Mouse (Mus musculus): ENCODE measurements around the gene Hnrnpul1. TPM values are rescaled to one million over a fixed set of nuclear protein-coding genes. Genes with fewer than 3 reads are reported as not detected.

Gene Hnrnpul1
- polyA plus RNA-seq, 1 experiment from 2014 or later = 55.2 TPM

DNA sequence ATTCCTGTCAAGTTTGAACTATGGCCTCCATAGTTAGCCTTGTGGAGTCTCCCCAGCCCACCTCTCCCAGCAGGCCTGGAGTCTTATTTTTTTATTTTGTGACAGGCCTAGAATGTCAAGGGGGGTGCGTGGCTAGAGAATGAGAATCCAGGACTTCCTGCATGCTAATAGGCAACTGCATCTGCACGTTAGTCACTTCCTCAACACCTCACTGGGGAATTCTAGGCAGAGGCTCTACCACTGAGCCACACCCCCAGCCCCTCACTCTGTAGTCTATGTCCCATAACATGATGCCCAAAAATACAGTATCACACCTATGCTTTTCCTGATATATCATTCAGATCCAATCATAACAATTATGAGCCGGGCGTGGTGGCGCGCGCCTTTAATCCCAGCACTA, 77.5 kb downstream of the Hnrnpul1 start:
- Histone ChIP-seq H3K36me3 (no peaks in the 10 kb centered on the region), H3K9me3 (replicated peaks) (no peaks in the 10 kb centered on the region), H3K4me3 (no peak overlapping the region), H3K27ac (replicated peaks) (no peak overlapping the region), H3K27me3 (ENCODE audit: low read depth, poor library complexity, severe bottlenecking) (peaks cover 60% of the 10 kb centered on the region), H3K4me1 (peaks cover 25% of the 10 kb centered on the region)
- DNase-seq (ENCODE audit: low spot score) = no peak
- WGBS = 89% methylated on average over 7 of the region's 7 CpGs

DNA sequence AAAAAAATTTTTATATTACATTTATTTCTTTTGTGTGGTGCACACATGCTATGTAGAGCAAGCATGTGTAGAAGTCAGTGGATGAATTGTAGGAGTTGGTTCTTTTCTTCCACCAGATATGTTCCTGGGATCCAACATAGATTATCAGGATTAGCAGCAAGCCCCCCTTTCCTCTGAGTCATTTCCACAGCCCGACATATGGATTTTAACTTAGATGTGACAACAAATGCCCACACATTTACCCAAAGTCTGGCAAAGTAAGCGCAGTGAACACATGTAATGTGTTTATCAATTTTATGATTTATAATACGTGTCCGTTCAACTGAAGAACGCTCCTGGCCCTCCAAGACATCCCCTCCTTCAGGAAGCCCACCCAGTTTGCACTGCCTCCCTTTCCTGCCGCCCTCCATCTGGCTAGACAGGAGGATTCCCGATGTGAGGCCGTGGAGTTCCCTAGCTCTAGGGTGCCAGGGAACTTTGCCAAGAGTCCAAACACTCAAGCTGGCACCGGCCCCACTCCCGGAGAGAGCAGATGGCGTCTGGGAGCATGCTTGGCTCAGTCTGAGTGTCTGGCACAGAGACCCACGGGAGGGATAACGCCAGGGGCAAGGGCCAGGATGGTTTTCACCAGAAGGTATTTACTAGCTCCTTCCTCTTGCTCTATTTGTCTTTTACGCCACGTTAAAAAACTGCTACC, 78.3 kb downstream of the Hnrnpul1 start:
- 84% methylated on average over 15 of the region's 15 CpGs for WGBS
- Histone ChIP-seq H3K27ac (replicated peaks) (no peak overlapping the region), H3K4me1 (peaks cover 19% of the 10 kb centered on the region), H3K4me3 (no peak overlapping the region), H3K9me3 (replicated peaks) (no peaks in the 10 kb centered on the region), H3K27me3 (ENCODE audit: low read depth, poor library complexity, severe bottlenecking) (peaks cover 60% of the 10 kb centered on the region), H3K36me3 (no peaks in the 10 kb centered on the region)
- no peak for DNase-seq (ENCODE audit: low spot score)

DNA sequence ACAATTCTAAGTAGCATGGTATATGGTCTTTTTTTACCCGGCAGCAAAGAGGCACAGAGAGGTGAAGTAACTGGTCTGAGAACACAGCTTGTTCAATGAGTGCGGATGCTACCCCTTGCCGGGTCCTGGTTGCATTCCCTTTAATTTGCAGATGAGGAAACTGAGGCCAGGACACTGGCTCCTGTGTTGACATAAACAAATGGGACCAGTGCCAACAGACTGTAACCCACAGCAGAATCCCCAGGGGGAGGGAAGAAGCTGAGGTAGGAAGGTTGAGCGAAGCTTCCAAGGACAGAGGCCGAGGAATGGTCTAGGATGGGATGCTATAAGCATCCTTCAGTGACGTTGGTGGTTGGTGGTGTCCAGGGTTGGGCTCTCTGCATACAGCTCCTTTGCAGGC, 79.2 kb downstream of the Hnrnpul1 start:
- peaks cover 15% of the 10 kb centered on the region for H3K4me1 ChIP-seq
- H3K36me3 ChIP-seq = no peaks in the 10 kb centered on the region
- H3K27me3 ChIP-seq (ENCODE audit: low read depth, poor library complexity, severe bottlenecking) = peaks cover 60% of the 10 kb centered on the region
- no peaks in the 10 kb centered on the region for H3K9me3 ChIP-seq (replicated peaks)
- 44% methylated on average over 6 of the region's 6 CpGs for WGBS
- DNase-seq (ENCODE audit: low spot score) = no peak
- no peak overlapping the region for H3K27ac ChIP-seq (replicated peaks)
- H3K4me3 ChIP-seq = peak overlapping the region; percentile 46

DNA sequence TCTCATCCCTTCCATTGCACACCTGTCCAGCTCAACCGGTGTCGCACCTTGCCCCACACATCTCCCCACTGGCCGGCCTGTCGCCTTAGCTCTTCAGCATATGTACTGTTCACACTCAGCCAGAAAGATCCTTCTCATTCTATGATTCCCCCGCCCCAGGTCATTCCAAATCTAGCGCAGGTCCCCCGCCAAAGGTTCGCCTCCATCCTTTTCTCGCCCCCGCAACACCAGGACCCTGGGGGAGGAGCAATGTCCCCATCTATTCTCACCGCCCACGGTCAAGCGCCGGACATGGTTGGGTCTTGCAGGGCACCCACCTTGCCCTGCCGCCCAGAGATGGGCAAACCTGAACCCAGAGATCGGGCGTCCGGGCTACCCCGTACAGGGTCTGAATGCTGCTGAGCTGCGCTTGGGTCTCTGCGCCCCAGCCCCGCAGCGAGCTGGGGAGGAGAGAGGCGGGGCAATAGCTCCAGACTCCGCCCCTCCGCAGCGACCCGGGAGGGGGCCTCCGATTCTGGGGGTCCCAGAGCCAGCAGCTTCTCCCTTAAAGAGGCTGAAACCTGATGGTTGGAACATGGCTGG, 79.7 kb downstream of the Hnrnpul1 start, which contains the start of gene Tmem91:
TSS of gene Tmem91 (minus strand) at position 448 of the 582 bp plus-strand sequence.
- Histone ChIP-seq H3K36me3 (no peaks in the 10 kb centered on the region), H3K27ac (replicated peaks) (no peak within 1 kb of the TSS), H3K4me1 (peaks cover 10% of the 10 kb centered on the region), H3K9me3 (replicated peaks) (no peaks in the 10 kb centered on the region), H3K27me3 (ENCODE audit: low read depth, poor library complexity, severe bottlenecking) (peaks cover 60% of the 10 kb centered on the region), H3K4me3 (peak within 1 kb of the TSS; percentile 46)
- 4% methylated on average over 26 of the region's 29 CpGs for WGBS
- DNase-seq (ENCODE audit: low spot score) = no peak

DNA sequence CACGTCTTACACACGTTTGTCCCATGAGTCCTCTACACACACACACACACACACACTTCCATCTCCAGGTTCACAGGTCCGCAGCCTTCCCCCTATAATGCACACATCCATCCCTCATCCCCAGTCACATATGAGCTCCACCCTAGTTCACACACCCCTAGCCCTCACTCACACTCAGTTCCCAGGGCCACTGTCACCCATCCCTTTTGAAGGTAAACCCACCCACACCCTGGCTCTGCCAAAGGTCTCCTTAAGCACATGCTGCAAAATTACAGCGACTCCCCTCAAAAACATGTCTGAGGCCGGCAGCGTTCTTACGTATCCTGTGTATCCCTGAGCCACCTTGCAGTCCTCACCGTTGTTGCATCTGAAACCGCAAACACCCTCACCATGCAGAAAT, 80.3 kb downstream of the Hnrnpul1 start:
- 28% methylated on average over 9 of the region's 9 CpGs for WGBS
- H3K4me3 ChIP-seq = peak overlapping the region; percentile 46
- H3K4me1 ChIP-seq = peaks cover 10% of the 10 kb centered on the region
- no peak for DNase-seq (ENCODE audit: low spot score)
- peaks cover 55% of the 10 kb centered on the region for H3K27me3 ChIP-seq (ENCODE audit: low read depth, poor library complexity, severe bottlenecking)
- H3K27ac ChIP-seq (replicated peaks) = no peak overlapping the region
- peaks cover under 1% of the 10 kb centered on the region for H3K36me3 ChIP-seq
- no peaks in the 10 kb centered on the region for H3K9me3 ChIP-seq (replicated peaks)

DNA sequence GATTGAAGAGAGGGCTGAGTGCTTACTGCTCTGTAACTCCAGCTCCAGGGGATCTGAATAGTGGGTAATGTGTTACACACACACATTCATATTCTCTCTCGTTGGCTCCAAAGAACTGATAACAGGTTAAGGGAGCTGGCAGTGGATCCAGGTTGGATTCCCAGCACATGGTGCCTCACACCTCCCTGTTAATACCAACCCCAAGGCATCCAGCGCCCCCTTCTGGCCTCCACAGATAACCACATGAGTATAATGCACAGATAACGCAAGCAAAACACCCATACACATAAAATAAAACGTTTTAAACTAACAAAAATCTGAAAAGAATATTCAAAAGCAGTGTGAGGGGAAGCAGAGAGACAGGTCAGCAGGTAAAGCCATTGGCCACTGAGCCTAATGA, 82.1 kb downstream of the Hnrnpul1 start:
- no peaks in the 10 kb centered on the region for H3K9me3 ChIP-seq (replicated peaks)
- peaks cover 19% of the 10 kb centered on the region for H3K36me3 ChIP-seq
- H3K4me1 ChIP-seq = peaks cover 10% of the 10 kb centered on the region
- no peak overlapping the region for H3K4me3 ChIP-seq
- 58% methylated on average over 4 of the region's 4 CpGs for WGBS
- no peak for DNase-seq (ENCODE audit: low spot score)
- peaks cover 42% of the 10 kb centered on the region for H3K27me3 ChIP-seq (ENCODE audit: low read depth, poor library complexity, severe bottlenecking)
- no peak overlapping the region for H3K27ac ChIP-seq (replicated peaks)

DNA sequence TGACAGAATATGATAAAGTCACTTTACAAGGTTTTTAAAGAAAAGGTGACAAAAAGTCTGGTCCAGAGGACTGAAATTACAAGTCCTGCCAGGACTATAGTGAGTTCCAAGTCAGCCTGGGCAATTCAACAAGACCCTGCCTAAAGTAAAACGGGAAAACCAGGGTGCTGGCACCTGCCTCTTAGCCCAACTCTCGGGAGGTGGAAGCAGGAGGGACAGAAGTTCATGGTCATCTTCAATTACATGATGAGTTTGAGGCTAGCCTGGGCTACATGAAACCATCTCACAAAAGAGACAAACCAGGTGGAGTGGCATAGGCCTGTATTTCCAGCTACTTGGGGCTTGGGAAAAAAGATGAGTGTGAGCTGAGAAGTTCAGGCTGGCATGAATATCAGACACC, 82.9 kb downstream of the Hnrnpul1 start:
- WGBS = 74% methylated on average over 2 of the region's 2 CpGs
- Histone ChIP-seq H3K27ac (replicated peaks) (no peak overlapping the region), H3K27me3 (ENCODE audit: low read depth, poor library complexity, severe bottlenecking) (peaks cover 37% of the 10 kb centered on the region), H3K9me3 (replicated peaks) (no peaks in the 10 kb centered on the region), H3K4me1 (peaks cover 10% of the 10 kb centered on the region), H3K4me3 (no peak overlapping the region), H3K36me3 (peaks cover 27% of the 10 kb centered on the region)
- no peak for DNase-seq (ENCODE audit: low spot score)

Other genes with a start within 250 kb of the Hnrnpul1 start
- not detected in 2 replicates for gene Ceacam2, start 214.9 kb downstream of the Hnrnpul1 start, polyA plus RNA-seq (2016; fragmentation: Nextera tagmentation; extraction: Ambion mirVana)
- not detected in 2 replicates for gene Erich4, start 138.9 kb downstream of the Hnrnpul1 start, polyA plus RNA-seq (2016; fragmentation: Nextera tagmentation; extraction: Ambion mirVana)
- 22.8 and 24.9 TPM in 2 replicates for gene Dmac2, start 135.3 kb downstream of the Hnrnpul1 start, polyA plus RNA-seq (2016; fragmentation: Nextera tagmentation; extraction: Ambion mirVana)
- gene B3gnt8, start 128.1 kb downstream of the Hnrnpul1 start, polyA plus RNA-seq (2016; fragmentation: Nextera tagmentation; extraction: Ambion mirVana) = 0.43 and 1.1 TPM in 2 replicates
- gene Bckdha, start 95.8 kb downstream of the Hnrnpul1 start, polyA plus RNA-seq (2016; fragmentation: Nextera tagmentation; extraction: Ambion mirVana) = 45.2 and 48.2 TPM in 2 replicates
- gene Exosc5, start 95.6 kb downstream of the Hnrnpul1 start, polyA plus RNA-seq (2016; fragmentation: Nextera tagmentation; extraction: Ambion mirVana) = 65.0 and 81.4 TPM in 2 replicates
- 2.7 and 3.2 TPM in 2 replicates for gene Tmem91, start 79.6 kb downstream of the Hnrnpul1 start, polyA plus RNA-seq (2016; fragmentation: Nextera tagmentation; extraction: Ambion mirVana)
- gene B9d2, start 74.0 kb downstream of the Hnrnpul1 start, polyA plus RNA-seq (2016; fragmentation: Nextera tagmentation; extraction: Ambion mirVana) = 38.9 TPM in 2 replicates
- gene Tgfb1, start 67.8 kb downstream of the Hnrnpul1 start, polyA plus RNA-seq (2016; fragmentation: Nextera tagmentation; extraction: Ambion mirVana) = 0.98 and 1.7 TPM in 2 replicates
- gene Ccdc97, start 35.7 kb downstream of the Hnrnpul1 start, polyA plus RNA-seq (2016; fragmentation: Nextera tagmentation; extraction: Ambion mirVana) = 30.1 and 33.3 TPM in 2 replicates
- 16.5 and 21.6 TPM in 2 replicates for gene Axl, start 33.9 kb upstream of the Hnrnpul1 start, polyA plus RNA-seq (2016; fragmentation: Nextera tagmentation; extraction: Ambion mirVana)
- gene Cyp2s1, start 62.2 kb upstream of the Hnrnpul1 start, polyA plus RNA-seq (2016; fragmentation: Nextera tagmentation; extraction: Ambion mirVana) = 0.25 and 0.34 TPM in 2 replicates
- not detected in 2 replicates for gene Cyp2b10, start 142.9 kb upstream of the Hnrnpul1 start, polyA plus RNA-seq (2016; fragmentation: Nextera tagmentation; extraction: Ambion mirVana)

Measured in midbrain, embryonic 10.5 days (tissue).